Mouse (Mus musculus) MEL (cell line): Measurements from ENCODE around the gene Gm28360.
"Not testable (repeated sequence)": the region's sequence is repeated elsewhere in the genome, so short reads cannot be mapped to it uniquely, and the experiment has no call there.

Experiments
- BHLHE40 ChIP-seq: IDR thresholded peaks from 2 replicates; pipeline ENCODE4 v1.6.1; 2012; ENCODE audit warnings: low read depth, mild to moderate bottlenecking, inconsistent platforms, low read length, improper control_type of control experiment, borderline replicate concordance
- CTCF ChIP-seq, 3 experiments: IDR thresholded peaks in 2 of 3; conservative IDR thresholded peaks in 1 of 3; 2 replicates each; pipeline ENCODE4 v1.5.1; 2011 to 2012; ENCODE audit warnings: low read length in 3 of 3, low read depth in 2 of 3, mild to moderate bottlenecking in 2 of 3, improper control_type of control experiment in 1 of 3, inconsistent platforms in 1 of 3, mixed read lengths in 1 of 3, moderate library complexity in 1 of 3; ENCODE audit not compliant: control insufficient read depth in 1 of 3, insufficient read depth in 1 of 3, poor library complexity in 1 of 3, severe bottlenecking in 1 of 3
- MAZ ChIP-seq: IDR thresholded peaks from 2 replicates; pipeline ENCODE4 v1.6.1; 2012; ENCODE audit warnings: low read depth, mild to moderate bottlenecking, inconsistent platforms, low read length, improper control_type of control experiment
- POLR2A ChIP-seq, 2 experiments: IDR thresholded peaks; 2 replicates each; pipeline ENCODE4 v1.6.1; 2011 to 2012; ENCODE audit warnings: low read length in 2 of 2, mild to moderate bottlenecking in 2 of 2, control low read depth in 1 of 2, improper control_type of control experiment in 1 of 2, low read depth in 1 of 2, moderate library complexity in 1 of 2; ENCODE audit not compliant: control insufficient read depth in 1 of 2, insufficient read depth in 1 of 2, poor library complexity in 1 of 2
- TAL1 ChIP-seq: IDR thresholded peaks from 2 replicates; pipeline ENCODE4 v1.6.1; 2012; ENCODE audit warnings: mild to moderate bottlenecking, inconsistent platforms, low read length, moderate library complexity, mixed read lengths
- UBTF ChIP-seq: IDR thresholded peaks from 2 replicates; pipeline ENCODE4 v1.6.1; 2012; ENCODE audit warnings: low read depth, mild to moderate bottlenecking, inconsistent platforms, low read length, improper control_type of control experiment, moderate library complexity, borderline replicate concordance; ENCODE audit not compliant: insufficient read depth
- USF2 ChIP-seq, 2 experiments: IDR thresholded peaks; 2 replicates each; pipeline ENCODE4 v1.6.1; 2011 to 2012; ENCODE audit warnings: improper control_type of control experiment in 2 of 2, low read length in 2 of 2, borderline replicate concordance in 1 of 2, inconsistent platforms in 1 of 2, low read depth in 1 of 2, mild to moderate bottlenecking in 1 of 2; ENCODE audit not compliant: insufficient read depth in 1 of 2
- ZC3H11A ChIP-seq: IDR thresholded peaks from 2 replicates; pipeline ENCODE4 v1.6.1; 2012; ENCODE audit warnings: low read depth, mild to moderate bottlenecking, inconsistent platforms, low read length, improper control_type of control experiment
- ZKSCAN1 ChIP-seq: IDR thresholded peaks from 2 replicates; pipeline ENCODE4 v1.6.1; 2012; ENCODE audit warnings: low read depth, mild to moderate bottlenecking, inconsistent platforms, low read length, improper control_type of control experiment, moderate library complexity
- ZNF384 ChIP-seq: IDR thresholded peaks from 2 replicates; pipeline ENCODE4 v1.6.1; 2012; ENCODE audit warnings: low read depth, mild to moderate bottlenecking, inconsistent platforms, low read length, improper control_type of control experiment

DNA sequence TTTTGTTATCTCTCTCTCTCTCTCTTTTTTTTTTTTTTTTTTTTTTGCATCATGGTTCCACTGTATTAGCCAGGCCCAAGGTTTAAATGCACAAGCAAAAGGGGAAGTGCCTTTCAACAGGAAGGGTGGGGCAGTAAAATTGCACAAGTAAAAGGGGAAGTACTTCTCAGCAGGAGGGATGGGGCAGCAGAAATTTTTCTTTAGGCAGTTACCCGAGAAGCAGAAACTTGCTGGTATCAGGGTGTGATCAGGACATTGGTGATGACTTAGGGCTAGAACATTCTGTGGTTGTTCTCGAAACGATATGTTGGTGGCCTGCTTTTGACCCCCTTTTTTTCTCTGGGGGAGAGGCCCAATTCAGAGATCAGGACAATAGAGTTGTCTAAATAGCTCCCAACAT, 21.8 kb downstream of the Gm28360 start:
- not testable (repeated sequence) for TF ChIP-seq ZC3H11A; UBTF; USF2 (IDR thresholded peaks at IDR 0.05; ENCODE audit: borderline replicate concordance in 1 of 2, insufficient read depth in 1 of 2, low read depth in 1 of 2, low read length in 2 of 2); BHLHE40; POLR2A (IDR thresholded peaks at IDR 0.05; ENCODE audit: control insufficient read depth in 1 of 2, insufficient read depth in 1 of 2, low read depth in 1 of 2, low read length in 2 of 2, poor library complexity in 1 of 2); CTCF (IDR thresholded peaks at IDR 0.05 in 2 of 3, conservative IDR thresholded peaks at IDR 0.05 in 1 of 3; ENCODE audit: control insufficient read depth in 1 of 3, insufficient read depth in 1 of 3, low read depth in 2 of 3, low read length in 3 of 3, poor library complexity in 1 of 3, severe bottlenecking in 1 of 3); ZKSCAN1; MAZ; TAL1
- peak; percentile 58; the same call in 1 of the 2 replicates for TF ChIP-seq ZNF384
